Mouse (Mus musculus) MEL (cell line): Measurements from ENCODE around the gene Fmo5. TPM values are rescaled to one million over a fixed set of nuclear protein-coding genes. Genes with fewer than 3 reads are reported as not detected.

Experiments used
- DNase-seq: peaks from one replicate; pipeline ENCODE4 v3.0.0; 2011; ENCODE audit warnings: low read depth, low spot score
- H3K27ac ChIP-seq: 2 replicates; pipeline ENCODE4 v1.5.1; 2012; ENCODE audit warnings: low read depth, mild to moderate bottlenecking, control low read depth, low read length, moderate library complexity; ENCODE audit not compliant: control insufficient read depth
- H3K27me3 ChIP-seq, 2 experiments: fragments of 150-350 bp in 1 of 2; sonication (generic) in 1 of 2; 2 replicates each; pipeline ENCODE4 v1.6.1; 2012; ENCODE audit warnings: low read length in 2 of 2, mild to moderate bottlenecking in 2 of 2, improper control_type of control experiment in 1 of 2, moderate library complexity in 1 of 2; ENCODE audit not compliant: insufficient read depth in 2 of 2, control insufficient read depth in 1 of 2
- H3K36me3 ChIP-seq, 2 experiments: 2 replicates each; pipeline ENCODE4 v1.6.1; 2012 to 2014; ENCODE audit warnings: low read length in 2 of 2, improper control_type of control experiment in 1 of 2, inconsistent platforms in 1 of 2, mild to moderate bottlenecking in 1 of 2; ENCODE audit not compliant: insufficient read depth in 2 of 2, control insufficient read depth in 1 of 2
- H3K4me1 ChIP-seq, 2 experiments: fragments of 150-350 bp in 1 of 2; sonication (generic) in 1 of 2; 2 replicates each; pipeline ENCODE4 v1.6.1; 2012; ENCODE audit warnings: low read length in 2 of 2, improper control_type of control experiment in 1 of 2, mild to moderate bottlenecking in 1 of 2; ENCODE audit not compliant: insufficient read depth in 2 of 2, control insufficient read depth in 1 of 2
- H3K4me3 ChIP-seq, 2 experiments: fragments of 150-350 bp in 1 of 2; sonication (generic) in 1 of 2; 2 replicates each; pipeline ENCODE4 v1.5.1; 2012; ENCODE audit warnings: low read depth in 2 of 2, low read length in 2 of 2, mild to moderate bottlenecking in 2 of 2, moderate library complexity in 2 of 2, control low read depth in 1 of 2, improper control_type of control experiment in 1 of 2; ENCODE audit not compliant: control insufficient read depth in 1 of 2, insufficient read depth in 1 of 2
- H3K79me2 ChIP-seq: 2 replicates; pipeline ENCODE4 v1.6.1; 2012; ENCODE audit warnings: mild to moderate bottlenecking, low read length, moderate library complexity; ENCODE audit not compliant: control insufficient read depth, poor library complexity, insufficient read depth
- H3K9ac ChIP-seq: 2 replicates; pipeline ENCODE4 v1.6.1; 2012; ENCODE audit warnings: low read depth, mild to moderate bottlenecking, control low read depth, low read length, moderate library complexity; ENCODE audit not compliant: control insufficient read depth, poor library complexity, severe bottlenecking
- H3K9me3 ChIP-seq: fragments of 150-350 bp; sonication (generic); replicated peaks from 2 replicates; pipeline ENCODE4 v1.6.1; 2012; ENCODE audit warnings: mild to moderate bottlenecking, low read length, improper control_type of control experiment, moderate library complexity; ENCODE audit not compliant: insufficient read depth
- CTCF ChIP-seq, 3 experiments: IDR thresholded peaks in 2 of 3; conservative IDR thresholded peaks in 1 of 3; 2 replicates each; pipeline ENCODE4 v1.5.1; 2011 to 2012; ENCODE audit warnings: low read length in 3 of 3, low read depth in 2 of 3, mild to moderate bottlenecking in 2 of 3, improper control_type of control experiment in 1 of 3, inconsistent platforms in 1 of 3, mixed read lengths in 1 of 3, moderate library complexity in 1 of 3; ENCODE audit not compliant: control insufficient read depth in 1 of 3, insufficient read depth in 1 of 3, poor library complexity in 1 of 3, severe bottlenecking in 1 of 3
- EP300 ChIP-seq, 2 experiments: IDR thresholded peaks; 2 replicates each; pipeline ENCODE4 v1.6.1; 2011; ENCODE audit warnings: improper control_type of control experiment in 2 of 2, low read length in 2 of 2, low read depth in 1 of 2, mild to moderate bottlenecking in 1 of 2
- ETS1 ChIP-seq: IDR thresholded peaks from 2 replicates; pipeline ENCODE4 v1.6.1; 2012; ENCODE audit warnings: low read depth, mild to moderate bottlenecking, inconsistent platforms, low read length, improper control_type of control experiment, moderate library complexity
- GATA1 ChIP-seq: IDR thresholded peaks from 2 replicates; pipeline ENCODE4 v1.6.1; 2011; ENCODE audit warnings: low read depth, low read length, improper control_type of control experiment
- HCFC1 ChIP-seq: IDR thresholded peaks from 2 replicates; pipeline ENCODE4 v1.6.1; 2012; ENCODE audit warnings: low read depth, mild to moderate bottlenecking, inconsistent platforms, low read length, improper control_type of control experiment, moderate library complexity
- POLR2A ChIP-seq, 2 experiments: IDR thresholded peaks; 2 replicates each; pipeline ENCODE4 v1.6.1; 2011 to 2012; ENCODE audit warnings: low read length in 2 of 2, mild to moderate bottlenecking in 2 of 2, control low read depth in 1 of 2, improper control_type of control experiment in 1 of 2, low read depth in 1 of 2, moderate library complexity in 1 of 2; ENCODE audit not compliant: control insufficient read depth in 1 of 2, insufficient read depth in 1 of 2, poor library complexity in 1 of 2
- POLR2AphosphoS2 ChIP-seq: IDR thresholded peaks from 2 replicates; pipeline ENCODE4 v1.6.1; 2011; ENCODE audit warnings: low read length, improper control_type of control experiment
- SIN3A ChIP-seq: IDR thresholded peaks from 2 replicates; pipeline ENCODE4 v1.6.1; 2012; ENCODE audit warnings: low read length, improper control_type of control experiment, inconsistent platforms
- TBP ChIP-seq: IDR thresholded peaks from 2 replicates; pipeline ENCODE4 v1.8.0; 2011; ENCODE audit warnings: low read depth, low read length, improper control_type of control experiment
- USF2 ChIP-seq, 2 experiments: IDR thresholded peaks; 2 replicates each; pipeline ENCODE4 v1.6.1; 2011 to 2012; ENCODE audit warnings: improper control_type of control experiment in 2 of 2, low read length in 2 of 2, borderline replicate concordance in 1 of 2, inconsistent platforms in 1 of 2, low read depth in 1 of 2, mild to moderate bottlenecking in 1 of 2; ENCODE audit not compliant: insufficient read depth in 1 of 2
- ZMIZ1 ChIP-seq: IDR thresholded peaks from 2 replicates; pipeline ENCODE4 v1.6.1; 2012; ENCODE audit warnings: low read depth, mild to moderate bottlenecking, inconsistent platforms, low read length, improper control_type of control experiment, moderate library complexity
- ZNF384 ChIP-seq: IDR thresholded peaks from 2 replicates; pipeline ENCODE4 v1.6.1; 2012; ENCODE audit warnings: low read depth, mild to moderate bottlenecking, inconsistent platforms, low read length, improper control_type of control experiment
- polyA plus RNA-seq, 2 experiments: library from polyadenylated mRNA; stranded (reverse) in 1 of 2; unstranded in 1 of 2; fragments of >175 nt in 1 of 2; fragments of >200 nt in 1 of 2; gene quantifications; 2 replicates each; pipeline versions ENCODE4 v1.2.1 to v1.2.4; 2012; ENCODE audit warnings: low replicate concordance in 2 of 2, low read depth in 1 of 2; ENCODE audit not compliant: insufficient read length in 2 of 2, insufficient read depth in 1 of 2, missing spikeins in 1 of 2
- total RNA-seq: library from RNA; depleted of rRNA; stranded (reverse); fragments of 300-350 nt; gene quantifications from 2 replicates; pipeline ENCODE4 v1.2.3, GENCODE M21; 2012

Gene Fmo5
- total and polyA plus RNA-seq, 3 experiments = 0.12 to 0.39 TPM; not detected in 1

GRCm38 (mm10) chr3:97634288-97634761, 5.7 kb downstream of the Fmo5 start (continued):
- no peak for TF ChIP-seq SIN3A
- no peak for TF ChIP-seq POLR2AphosphoS2
- no peak for TF ChIP-seq ZMIZ1

GRCm38 (mm10) chr3:97641396-97641795, 12.8 kb downstream of the Fmo5 start:
- Histone ChIP-seq H3K36me3 (no peaks in the 10 kb centered on the region), H3K4me3 (no peak overlapping the region), H3K9ac (no peak overlapping the region), H3K27ac (no peak overlapping the region), H3K27me3 (peaks cover 14 to 28% of the 10 kb centered on the region in 2 experiments), H3K4me1 (no peaks in the 10 kb centered on the region), H3K9me3 (no peaks in the 10 kb centered on the region), H3K79me2 (no peaks in the 10 kb centered on the region)
- no peak for DNase-seq
- TF ChIP-seq CTCF (IDR thresholded peaks at IDR 0.05 in 2 of 3, conservative IDR thresholded peaks at IDR 0.05 in 1 of 3; ENCODE audit: control insufficient read depth in 1 of 3, insufficient read depth in 1 of 3, low read depth in 2 of 3, low read length in 3 of 3, poor library complexity in 1 of 3, severe bottlenecking in 1 of 3) (no peak), POLR2AphosphoS2 (no peak), ZNF384 (no peak), POLR2A (IDR thresholded peaks at IDR 0.05; ENCODE audit: control insufficient read depth in 1 of 2, insufficient read depth in 1 of 2, low read depth in 1 of 2, low read length in 2 of 2, poor library complexity in 1 of 2) (no peak), ETS1 (no peak)

GRCm38 (mm10) chr3:97642001-97642400, 13.4 kb downstream of the Fmo5 start:
- H3K27ac ChIP-seq = no peak overlapping the region
- peaks cover 14 to 26% of the 10 kb centered on the region in 2 experiments for H3K27me3 ChIP-seq
- H3K4me1 ChIP-seq = no peaks in the 10 kb centered on the region
- TF ChIP-seq TBP (no peak), HCFC1 (no peak), CTCF (IDR thresholded peaks at IDR 0.05 in 2 of 3, conservative IDR thresholded peaks at IDR 0.05 in 1 of 3; ENCODE audit: control insufficient read depth in 1 of 3, insufficient read depth in 1 of 3, low read depth in 2 of 3, low read length in 3 of 3, poor library complexity in 1 of 3, severe bottlenecking in 1 of 3) (no peak)
- no peaks in the 10 kb centered on the region for H3K9me3 ChIP-seq
- no peak for DNase-seq
- H3K4me3 ChIP-seq = no peak overlapping the region
- H3K79me2 ChIP-seq = no peaks in the 10 kb centered on the region
- no peaks in the 10 kb centered on the region for H3K36me3 ChIP-seq
- H3K9ac ChIP-seq = no peak overlapping the region

GRCm38 (mm10) chr3:97648518-97648917, 19.9 kb downstream of the Fmo5 start:
- no peak overlapping the region for H3K4me3 ChIP-seq
- H3K4me1 ChIP-seq = peaks cover 0 to 4% of the 10 kb centered on the region in 2 experiments; a peak in 1 of 4 replicates
- H3K36me3 ChIP-seq = peaks cover 0 to 6% of the 10 kb centered on the region in 2 experiments; a peak in 2 of 4 replicates
- no peak for DNase-seq
- peak; percentile 8 to 37; a peak in 2 of 4 replicates for TF ChIP-seq EP300 (IDR thresholded peaks at IDR 0.05; ENCODE audit: low read depth in 1 of 2, low read length in 2 of 2)
- peak; percentile 69 for TF ChIP-seq ETS1
- peak; percentile 59; the same call in 1 of the 2 replicates for TF ChIP-seq GATA1
- no peak for TF ChIP-seq USF2 (IDR thresholded peaks at IDR 0.05; ENCODE audit: borderline replicate concordance in 1 of 2, insufficient read depth in 1 of 2, low read depth in 1 of 2, low read length in 2 of 2)
- no peak overlapping the region for H3K27ac ChIP-seq
- H3K79me2 ChIP-seq = no peaks in the 10 kb centered on the region
- no peaks in the 10 kb centered on the region for H3K9me3 ChIP-seq
- H3K27me3 ChIP-seq = peaks cover 3 to 5% of the 10 kb centered on the region in 2 experiments
- no peak overlapping the region for H3K9ac ChIP-seq
